Mouse (Mus musculus): Measurements from ENCODE around the gene Hand1. TPM values are rescaled to one million over a fixed set of nuclear protein-coding genes. Genes with fewer than 3 reads are reported as not detected.
"Not testable (repeated sequence)": the region's sequence is repeated elsewhere in the genome, so short reads cannot be mapped to it uniquely, and the experiment has no call there.

Hand1 gene
- polyA plus RNA-seq, 1 experiment from 2014 or later, result not detected

DNA sequence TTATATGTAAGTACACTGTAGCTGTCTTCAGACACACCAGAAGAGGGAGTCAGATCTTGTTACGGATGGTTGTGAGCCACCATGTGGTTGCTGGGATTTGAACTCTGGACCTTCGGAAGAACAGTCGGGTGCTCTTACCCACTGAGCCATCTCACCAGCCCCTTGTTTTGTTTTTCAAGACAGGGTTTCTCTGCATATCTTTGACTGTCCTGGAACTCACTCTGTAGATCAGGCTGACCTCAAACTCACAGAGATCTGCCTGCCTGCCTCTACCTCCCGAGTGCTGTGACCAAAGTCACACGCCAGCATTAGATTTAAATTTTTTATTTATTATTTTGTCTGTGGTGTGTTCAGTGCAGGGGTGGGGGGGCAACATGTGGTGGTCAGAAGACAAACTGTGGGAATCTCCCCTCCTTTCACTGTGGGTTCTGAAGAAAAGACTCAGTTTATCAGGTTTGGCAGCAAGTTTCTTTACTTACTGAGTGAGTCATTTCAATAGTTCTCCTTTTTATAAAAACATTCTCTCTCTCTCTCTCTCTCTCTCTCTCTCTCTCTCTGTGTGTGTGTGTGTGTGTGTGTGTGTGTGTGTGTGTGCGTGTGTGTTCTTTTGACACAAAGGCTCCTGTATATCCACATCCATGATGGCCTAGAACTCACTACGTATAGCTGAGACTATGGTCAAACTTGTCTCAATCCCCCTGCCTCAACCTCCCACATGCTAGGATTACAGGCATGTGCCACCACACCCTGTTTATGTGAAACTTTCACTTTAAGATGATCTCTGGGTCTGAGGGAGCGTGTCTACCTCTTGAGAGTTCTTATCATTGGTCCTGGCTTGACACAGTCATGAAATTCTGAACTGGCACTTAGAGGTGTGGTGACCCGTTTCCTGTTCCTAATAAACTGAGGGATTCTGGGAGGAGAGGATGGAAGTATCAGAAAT is 14.1 kb upstream of the Hand1 start:
- 94% methylated on average over 9 of the region's 9 CpGs for WGBS
- H3K27me3 ChIP-seq (replicated peaks); ATAC-seq (replicated peaks); H3K4me2 ChIP-seq; H3K9me3 ChIP-seq; H3K4me3 ChIP-seq; H3K9ac ChIP-seq; H3K4me1 ChIP-seq; H3K36me3 ChIP-seq (replicated peaks); H3K27ac ChIP-seq: not testable (repeated sequence)

DNA sequence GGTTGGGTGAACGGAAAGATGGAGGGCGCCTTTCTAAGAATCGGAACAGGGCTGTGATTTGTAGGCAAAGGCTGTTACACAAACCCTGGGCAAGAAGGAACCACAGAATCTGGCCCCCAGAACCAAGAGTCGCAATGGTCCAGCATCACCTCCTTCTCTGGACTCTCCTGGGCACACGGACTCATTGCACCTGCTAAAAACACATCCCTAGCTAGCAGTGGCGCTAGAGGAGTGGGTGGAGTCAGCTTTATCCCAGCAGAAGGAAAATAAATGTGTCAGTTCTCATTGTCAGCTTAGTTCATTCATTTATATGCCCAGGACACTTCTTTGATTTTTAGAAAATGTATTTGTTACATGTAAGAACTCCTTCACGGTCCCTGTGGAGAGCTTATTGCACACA is 8.8 kb upstream of the Hand1 start:
- Histone ChIP-seq H3K27me3 (replicated peaks) (peaks cover 52% of the 10 kb centered on the region), H3K4me3 (no peak overlapping the region), H3K9ac (no peak overlapping the region), H3K9me3 (no peaks in the 10 kb centered on the region), H3K4me1 (peaks cover 18% of the 10 kb centered on the region), H3K36me3 (replicated peaks) (no peaks in the 10 kb centered on the region), H3K4me2 (peak overlapping the region; percentile 23; the same call in 1 of the 2 replicates), H3K27ac (no peak overlapping the region)
- WGBS, result 20% methylated on average over 7 of the region's 7 CpGs
- ATAC-seq (replicated peaks), result no peak

DNA sequence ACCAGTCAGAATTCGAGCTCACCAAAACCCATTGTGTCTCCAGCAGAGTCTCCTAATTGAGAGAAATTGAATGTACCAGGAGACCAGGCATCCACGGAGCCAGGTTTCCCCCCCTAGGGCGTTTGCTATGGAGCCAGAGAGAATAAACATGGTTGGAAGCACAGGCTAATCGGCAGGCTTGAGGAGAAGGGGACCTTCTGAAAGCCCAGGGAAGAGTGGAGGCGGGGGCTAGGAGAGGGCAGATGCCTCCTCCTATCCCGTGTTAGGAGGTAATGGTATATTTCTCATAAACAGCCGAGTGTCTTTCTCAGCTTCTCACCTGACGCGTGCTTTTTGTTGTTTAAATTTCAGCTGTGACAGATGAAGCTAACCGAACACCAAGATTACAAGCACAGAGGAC is 8.4 kb upstream of the Hand1 start:
- H3K9me3 ChIP-seq, result no peaks in the 10 kb centered on the region
- H3K4me3 ChIP-seq, result no peak overlapping the region
- peaks cover 18% of the 10 kb centered on the region for H3K4me1 ChIP-seq
- H3K27me3 ChIP-seq (replicated peaks), result peaks cover 56% of the 10 kb centered on the region
- no peak overlapping the region for H3K27ac ChIP-seq
- H3K9ac ChIP-seq, result no peak overlapping the region
- peak overlapping the region; percentile 23; the same call in 1 of the 2 replicates for H3K4me2 ChIP-seq
- H3K36me3 ChIP-seq (replicated peaks), result no peaks in the 10 kb centered on the region
- 12% methylated on average over 10 of the region's 10 CpGs for WGBS
- no peak for ATAC-seq (replicated peaks)

DNA sequence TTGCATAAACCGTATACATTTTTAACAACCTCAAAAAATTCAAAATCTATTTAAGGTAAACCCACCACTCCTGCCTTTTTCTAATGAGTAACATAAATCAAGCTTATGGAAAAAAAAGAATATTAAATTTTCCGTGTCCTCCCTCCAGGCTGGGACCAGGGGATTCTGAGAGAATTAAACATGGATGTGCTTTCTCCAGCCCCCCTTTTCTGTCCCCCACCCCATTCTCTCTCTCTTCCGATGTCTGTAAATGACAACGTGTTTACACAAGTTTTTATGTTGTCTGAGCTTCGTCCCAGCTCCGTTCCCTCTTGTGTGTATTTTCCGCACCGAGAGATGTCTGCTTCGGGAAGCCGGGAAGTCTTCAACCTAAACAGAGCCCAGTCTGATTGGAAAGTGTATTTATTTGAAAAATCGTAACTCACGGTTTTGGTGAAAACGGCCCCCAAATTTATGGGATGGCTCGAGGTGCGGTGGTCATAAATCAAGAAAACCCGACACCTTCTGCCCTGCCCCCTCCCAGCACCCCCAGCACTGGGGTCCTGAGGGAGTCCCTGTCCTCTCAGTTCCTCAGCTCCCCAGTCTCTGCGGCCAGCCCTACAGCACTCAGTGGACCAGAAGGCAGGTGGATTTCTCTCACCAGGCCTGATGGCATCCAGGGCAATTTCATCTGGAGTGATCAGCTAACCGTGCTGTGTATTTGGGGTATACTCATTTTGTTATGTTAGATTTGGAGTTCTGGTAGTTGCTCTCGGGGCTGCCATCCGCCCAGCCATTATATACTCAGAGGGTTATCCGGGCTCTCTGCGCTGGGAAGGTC is 5.5 kb upstream of the Hand1 start:
- H3K36me3 ChIP-seq (replicated peaks), result no peaks in the 10 kb centered on the region
- peaks cover 83% of the 10 kb centered on the region for H3K27me3 ChIP-seq (replicated peaks)

DNA sequence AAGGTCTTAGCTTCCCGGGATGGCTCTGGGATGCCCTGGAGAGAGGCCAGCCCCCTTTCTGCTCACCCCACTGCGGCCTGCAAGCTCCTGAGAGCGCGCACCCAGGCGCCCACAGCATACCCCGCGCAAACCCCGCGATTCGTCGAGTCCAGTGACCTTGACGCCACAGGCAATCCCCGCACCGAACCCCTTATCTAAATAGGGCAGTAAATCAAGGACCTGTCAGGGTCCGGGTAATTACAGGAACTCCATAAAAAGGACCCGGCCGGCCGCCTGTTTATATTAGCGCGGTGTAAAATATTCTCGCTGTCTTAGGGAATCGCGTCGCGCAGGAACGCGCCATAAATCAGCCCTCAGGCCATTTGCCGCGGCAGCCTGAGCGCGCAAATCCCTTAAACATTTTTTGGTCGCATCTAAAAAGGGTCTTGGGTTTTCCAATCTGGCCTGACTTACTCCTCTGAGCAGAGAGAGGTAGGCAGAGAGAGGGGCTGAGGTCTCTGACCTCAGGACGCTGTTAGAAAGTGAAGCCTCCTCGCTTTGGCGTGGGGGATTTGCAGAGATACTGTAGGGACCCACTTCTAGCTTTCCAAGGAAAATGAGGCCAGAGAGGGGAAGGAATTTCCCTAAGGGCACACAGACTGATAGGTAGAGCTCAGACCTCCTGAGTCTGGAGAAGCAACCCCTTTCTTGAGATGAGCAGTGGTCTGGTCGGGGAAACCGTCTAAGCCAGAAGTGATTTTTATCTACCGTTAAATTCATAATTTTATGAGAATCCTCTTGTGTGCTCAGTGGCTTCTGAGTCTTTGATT is 4.5 kb upstream of the Hand1 start:
- Histone ChIP-seq H3K27ac (no peak overlapping the region), H3K9ac (no peak overlapping the region), H3K4me1 (peaks cover 24% of the 10 kb centered on the region), H3K4me2 (peak overlapping the region; percentile 13; the same call in 1 of the 2 replicates), H3K4me3 (peak overlapping the region; percentile 3), H3K36me3 (replicated peaks) (no peaks in the 10 kb centered on the region), H3K27me3 (replicated peaks) (peaks cover 85% of the 10 kb centered on the region), H3K9me3 (no peaks in the 10 kb centered on the region)
- 1% methylated on average over 38 of the region's 38 CpGs for WGBS
- ATAC-seq (replicated peaks), result no peak

More for the DNA sequence above, 5.5 kb upstream of the Hand1 start:
- H3K9me3 ChIP-seq, result no peaks in the 10 kb centered on the region
- H3K4me3 ChIP-seq, result no peak overlapping the region
- no peak overlapping the region for H3K4me2 ChIP-seq
- H3K4me1 ChIP-seq, result peaks cover 24% of the 10 kb centered on the region
- no peak for ATAC-seq (replicated peaks)
- 4% methylated on average over 22 of the region's 22 CpGs for WGBS
- H3K9ac ChIP-seq, result no peak overlapping the region
- no peak overlapping the region for H3K27ac ChIP-seq

DNA sequence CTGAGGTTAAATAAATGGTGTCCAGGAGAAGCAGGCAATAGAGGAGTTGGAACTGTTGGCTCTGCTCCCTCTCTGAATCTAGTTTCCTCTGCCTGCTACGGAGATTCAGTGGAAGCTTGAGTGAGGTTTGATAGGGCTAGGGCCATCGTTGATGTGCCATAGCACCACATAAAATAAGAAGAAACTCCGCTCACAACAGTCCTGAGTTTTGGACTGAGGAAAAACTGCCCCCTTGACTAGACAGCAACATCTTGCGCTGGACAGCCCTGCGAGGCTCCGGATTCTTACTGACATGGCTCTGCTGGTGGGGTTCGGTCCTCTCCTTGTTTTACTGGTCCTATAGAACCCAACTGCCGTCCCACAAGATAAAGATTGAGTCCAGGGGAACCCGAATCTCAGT is 3.8 kb upstream of the Hand1 start:
- H3K9me3 ChIP-seq, result no peaks in the 10 kb centered on the region
- H3K27ac ChIP-seq, result no peak overlapping the region
- no peak overlapping the region for H3K4me2 ChIP-seq
- H3K9ac ChIP-seq, result no peak overlapping the region
- H3K4me3 ChIP-seq, result no peak overlapping the region
- H3K4me1 ChIP-seq, result peaks cover 20% of the 10 kb centered on the region
- ATAC-seq (replicated peaks), result no peak
- peaks cover 87% of the 10 kb centered on the region for H3K27me3 ChIP-seq (replicated peaks)
- WGBS, result 5% methylated on average over 9 of the region's 9 CpGs
- no peaks in the 10 kb centered on the region for H3K36me3 ChIP-seq (replicated peaks)

DNA sequence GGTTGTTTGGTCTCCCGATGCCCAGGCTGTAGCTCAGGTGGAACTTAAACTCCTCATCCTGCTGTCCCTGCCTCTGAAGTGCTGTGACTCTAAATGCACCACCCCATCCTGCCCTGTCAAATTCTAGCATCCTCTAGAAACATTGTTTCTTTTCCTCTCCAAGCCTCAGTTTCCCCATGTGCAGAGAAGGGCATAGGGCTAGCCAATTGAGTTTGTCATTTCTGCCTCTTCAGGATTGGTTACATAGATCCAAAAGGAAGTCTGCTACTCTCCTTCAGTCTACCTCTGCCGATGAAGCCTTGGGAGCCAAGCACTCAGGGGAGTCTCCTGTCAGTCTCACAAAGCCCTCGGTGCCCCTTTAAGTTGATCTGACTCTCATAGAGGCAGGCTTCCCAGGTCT is 3.3 kb upstream of the Hand1 start:
- Histone ChIP-seq H3K36me3 (replicated peaks) (no peaks in the 10 kb centered on the region), H3K27me3 (replicated peaks) (peaks cover 88% of the 10 kb centered on the region), H3K27ac (no peak overlapping the region), H3K9me3 (no peaks in the 10 kb centered on the region), H3K9ac (no peak overlapping the region), H3K4me1 (peaks cover 15% of the 10 kb centered on the region), H3K4me2 (no peak overlapping the region), H3K4me3 (no peak overlapping the region)
- ATAC-seq (replicated peaks), result no peak
- whole genome bisulfite sequencing, result 6% methylated on average over 3 of the region's 3 CpGs

DNA sequence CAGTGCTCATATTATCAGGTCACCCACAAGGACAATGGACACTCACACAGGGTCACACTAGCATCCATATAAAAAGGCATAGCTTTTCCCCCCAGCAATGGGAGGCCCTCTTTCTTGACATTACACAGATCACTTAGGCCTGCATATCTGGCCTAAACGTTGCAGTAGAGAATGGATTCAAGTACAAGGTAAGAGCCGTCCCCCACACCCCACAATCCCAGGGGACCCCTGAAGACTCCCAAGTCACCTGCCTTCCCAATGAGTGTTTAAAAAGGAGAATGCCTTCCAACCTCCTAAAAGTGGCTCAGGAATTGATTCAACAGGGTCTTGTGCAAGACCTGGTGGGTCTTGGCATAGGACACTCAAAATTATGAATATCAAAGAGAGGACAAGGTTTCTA is 2.7 kb upstream of the Hand1 start:
- Histone ChIP-seq H3K4me2 (no peak overlapping the region), H3K9ac (no peak overlapping the region), H3K27me3 (replicated peaks) (peaks cover 88% of the 10 kb centered on the region), H3K4me3 (no peak overlapping the region), H3K4me1 (peaks cover 13% of the 10 kb centered on the region), H3K27ac (no peak overlapping the region), H3K36me3 (replicated peaks) (no peaks in the 10 kb centered on the region), H3K9me3 (no peaks in the 10 kb centered on the region)
- ATAC-seq (replicated peaks), result no peak
- 15% methylated on average over 2 of the region's 2 CpGs for WGBS

DNA sequence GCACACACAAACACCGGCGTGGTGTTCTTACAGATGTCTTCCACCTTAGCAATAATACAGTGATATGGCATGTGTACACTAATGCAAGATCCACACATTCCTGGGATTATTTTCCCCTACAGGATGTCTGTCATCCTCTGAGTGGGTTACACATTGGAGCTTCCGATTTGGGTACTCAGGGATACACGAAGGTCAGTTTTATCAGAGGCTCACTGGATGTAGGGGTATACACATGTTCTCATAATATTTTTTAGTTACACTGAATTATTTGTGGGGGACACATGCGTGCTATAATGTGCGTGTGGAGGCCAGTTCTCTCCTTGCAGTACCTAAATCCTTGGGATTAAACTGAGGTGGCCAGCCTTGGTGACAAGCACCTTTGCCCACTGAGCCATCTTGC is 1.4 kb upstream of the Hand1 start:
- H3K27ac ChIP-seq, result no peak overlapping the region
- peaks cover 88% of the 10 kb centered on the region for H3K27me3 ChIP-seq (replicated peaks)
- no peak for ATAC-seq (replicated peaks)
- H3K4me1 ChIP-seq, result peaks cover 18% of the 10 kb centered on the region
- H3K4me2 ChIP-seq, result no peak overlapping the region
- no peaks in the 10 kb centered on the region for H3K9me3 ChIP-seq
- no peaks in the 10 kb centered on the region for H3K36me3 ChIP-seq (replicated peaks)
- WGBS, result 5% methylated on average over 6 of the region's 6 CpGs
- no peak overlapping the region for H3K9ac ChIP-seq
- H3K4me3 ChIP-seq, result no peak overlapping the region

DNA sequence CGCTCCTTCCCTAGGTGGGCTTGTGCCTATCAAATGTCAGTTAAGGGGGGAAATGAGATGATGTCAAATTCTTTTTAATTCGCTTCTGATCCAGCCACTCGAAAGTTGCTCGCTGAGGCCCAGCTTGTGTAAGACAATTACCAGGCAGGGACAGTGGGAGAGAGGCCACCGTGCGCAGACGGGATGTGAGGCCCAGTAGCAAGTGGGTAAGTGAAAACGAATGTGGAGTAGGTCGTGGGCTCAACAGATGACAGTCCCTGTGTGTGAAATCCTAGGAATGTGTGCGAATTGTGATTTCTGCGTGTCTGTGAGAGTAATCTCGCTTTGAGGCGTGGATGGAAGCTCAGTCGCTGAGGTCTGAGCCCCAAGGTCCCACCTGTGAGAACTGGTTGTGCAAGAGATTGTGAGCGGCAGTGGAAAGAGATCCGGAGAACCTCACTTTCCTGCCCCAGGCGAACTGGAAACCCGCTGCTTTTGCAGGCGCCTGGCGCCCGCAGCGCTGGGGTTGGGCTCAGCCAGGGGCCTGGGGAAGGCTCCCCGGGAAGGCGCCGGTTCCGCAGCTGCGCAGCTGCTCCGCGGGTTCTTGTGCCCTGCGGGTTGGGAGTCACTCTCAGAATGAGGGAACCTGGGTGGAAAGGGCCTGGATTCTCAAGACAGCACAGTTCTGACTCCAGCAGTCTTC is 819 bp upstream of the Hand1 start:
- no peak overlapping the region for H3K4me3 ChIP-seq
- no peak for ATAC-seq (replicated peaks)
- H3K9me3 ChIP-seq, result no peaks in the 10 kb centered on the region
- H3K36me3 ChIP-seq (replicated peaks), result no peaks in the 10 kb centered on the region
- no peak overlapping the region for H3K9ac ChIP-seq
- WGBS, result 1% methylated on average over 30 of the region's 30 CpGs
- H3K27me3 ChIP-seq (replicated peaks), result peaks cover 86% of the 10 kb centered on the region
- H3K27ac ChIP-seq, result no peak overlapping the region
- peaks cover 20% of the 10 kb centered on the region for H3K4me1 ChIP-seq
- no peak overlapping the region for H3K4me2 ChIP-seq

DNA sequence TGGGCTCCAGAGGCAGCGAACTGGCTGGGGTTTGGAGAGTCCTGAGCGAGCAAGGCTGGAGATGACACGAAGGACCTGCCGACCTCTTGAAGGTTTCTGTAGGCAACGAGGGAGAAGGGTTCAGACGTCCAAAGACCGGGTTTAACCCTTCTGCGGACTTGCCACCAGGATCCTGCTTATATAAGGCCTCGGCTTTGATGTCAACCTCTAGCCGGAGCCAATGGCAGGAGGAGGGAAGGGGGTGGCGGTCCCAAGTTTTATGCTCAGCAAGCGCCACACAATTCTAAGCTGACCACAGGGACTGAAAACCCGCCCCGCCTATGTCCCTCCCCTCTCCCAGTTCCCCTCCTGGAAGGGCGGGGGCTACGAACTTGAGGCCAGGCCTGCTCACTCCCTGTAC is 757 bp downstream of the Hand1 start:
- Histone ChIP-seq H3K4me3 (no peak overlapping the region), H3K36me3 (replicated peaks) (no peaks in the 10 kb centered on the region), H3K27ac (no peak overlapping the region), H3K9me3 (no peaks in the 10 kb centered on the region), H3K27me3 (replicated peaks) (peaks cover 88% of the 10 kb centered on the region), H3K4me2 (no peak overlapping the region), H3K4me1 (peaks cover 23% of the 10 kb centered on the region), H3K9ac (no peak overlapping the region)
- no peak for ATAC-seq (replicated peaks)
- 6% methylated on average over 16 of the region's 16 CpGs for WGBS

Data from midbrain, embryonic 15.5 days (tissue).